Mouse (Mus musculus) Patski (cell line): ENCODE data around the gene Mrpl58. TPM values are rescaled to one million over a fixed set of nuclear protein-coding genes. Genes with fewer than 3 reads are reported as not detected.

Experiments
- ATAC-seq: fragments of 100-300 bp; one replicate; pipeline ENCODE4 v1.8.0; 2021
- CTCF ChIA-PET: fragments of 350-600 bp; sonication (Branson Sonifier 250); formaldehyde crosslinking; loops from one replicate; lab custom pipeline; 2022; ENCODE audit warnings: inconsistent platforms; lab: Charles Lee
- POLR2A ChIA-PET: fragments of 350-600 bp; sonication (Branson Sonifier 250); formaldehyde crosslinking; loops from one replicate; lab custom pipeline; 2022; ENCODE audit warnings: antibody characterized with exemption, inconsistent platforms; lab: Charles Lee
- DNase-seq: peaks from one replicate; pipeline ENCODE4 v3.0.0-alpha.2; 2011; ENCODE audit warnings: low read depth, low spot score
- H3K27me3 ChIP-seq: fragments of 371-371 bp; one replicate; pipeline ENCODE4 v1.5.1; 2021
- CTCF ChIP-seq: fragments of 100-300 bp; IDR thresholded peaks from one replicate; pipeline ENCODE4 v1.5.1; 2021
- in situ Hi-C: fragments of 300-500 bp; cut with MboI; formaldehyde crosslinking; loops from 3 replicates; pipeline ENCODE4 v1.11.1; 2018; ENCODE audit warnings: low pct_unique_long_range_greater_than_20kb, mixed read lengths
- polyA plus RNA-seq: library from polyadenylated mRNA; unstranded; gene quantifications from one replicate; pipeline ENCODE4 v1.2.3, GENCODE M21; 2021

Gene Mrpl58
- polyA plus RNA-seq, 1 experiment from 2014 or later, result 99.9 TPM

DNA sequence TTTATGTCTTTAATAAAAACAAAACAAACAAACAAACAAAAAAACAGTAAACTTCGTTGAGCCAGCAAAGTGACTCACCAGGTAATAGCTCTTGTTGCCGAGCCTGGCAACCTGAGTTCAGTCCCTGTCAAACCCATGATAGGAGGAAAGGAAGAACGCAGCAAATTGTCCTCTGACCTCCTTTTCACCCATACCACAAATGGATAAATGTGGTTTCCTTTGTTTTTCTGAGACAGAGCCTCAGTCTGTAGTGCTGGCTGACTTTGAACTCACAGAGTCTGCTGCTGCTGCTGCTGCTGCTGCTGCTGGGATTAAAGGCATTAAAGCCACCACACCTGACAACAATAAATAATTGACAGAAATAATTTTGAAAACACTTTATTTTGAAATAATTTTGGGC, 19.5 kb downstream of the Mrpl58 start:
- CTCF ChIA-PET, result no interaction called here
- TF ChIP-seq CTCF, result no peak
- in situ Hi-C loops, result no loop called here
- POLR2A ChIA-PET, result interaction anchor here (0.6 kb wide), 1 partner anchor 65 kb away, joined by 3 read pairs; no protein-coding TSS in a partner anchor
- H3K27me3 ChIP-seq, result no peaks in the 10 kb centered on the region
- ATAC-seq (no peak), DNase-seq (no peak)

- no peaks in the 10 kb centered on the region for H3K27me3 ChIP-seq
- no peak for ATAC-seq
- DNase-seq, result no peak
- TF ChIP-seq CTCF, result no peak
- CTCF ChIA-PET, result no interaction called here
- POLR2A ChIA-PET, result interaction anchor here (1.1 kb wide), 1 partner anchor 11 kb away, joined by 4 read pairs; no protein-coding TSS in a partner anchor
- in situ Hi-C loops, result no loop called here
These were observed 21.1 kb downstream of the Mrpl58 start for GRCm38 (mm10) chr11:115424666-115425065.

GRCm38 (mm10) chr11:115425671-115426070, 22.1 kb downstream of the Mrpl58 start:
- POLR2A ChIA-PET, result interaction anchor here (0.7 kb wide), 1 partner anchor 27 kb away, joined by 5 read pairs; no protein-coding TSS in a partner anchor
- H3K27me3 ChIP-seq, result no peaks in the 10 kb centered on the region
- DNase-seq (no peak), ATAC-seq (no peak)
- no peak for TF ChIP-seq CTCF
- in situ Hi-C loops, result no loop called here
- CTCF ChIA-PET, result interaction anchor here (1.6 to 3.6 kb wide), 5 partner anchors 35 to 49 kb away, joined by 3 to 14 read pairs (median 5); partner anchors contain the start of genes Armc7 and Slc16a5

GRCm38 (mm10) chr11:115427482-115428331, 24.2 kb downstream of the Mrpl58 start:
- ATAC-seq (no peak), DNase-seq (no peak)
- ChIA-PET CTCF (interaction anchor here (0.6 to 3.6 kb wide), 18 partner anchors 12 to 131 kb away, joined by 3 to 18 read pairs (median 4); partner anchors contain the start of gene Armc7), POLR2A (interaction anchor here (1.2 kb wide), 1 partner anchor 9 kb away, joined by 3 read pairs; no protein-coding TSS in a partner anchor)
- in situ Hi-C loops, result no loop called here
- TF ChIP-seq CTCF, result no peak
- no peaks in the 10 kb centered on the region for H3K27me3 ChIP-seq

DNA sequence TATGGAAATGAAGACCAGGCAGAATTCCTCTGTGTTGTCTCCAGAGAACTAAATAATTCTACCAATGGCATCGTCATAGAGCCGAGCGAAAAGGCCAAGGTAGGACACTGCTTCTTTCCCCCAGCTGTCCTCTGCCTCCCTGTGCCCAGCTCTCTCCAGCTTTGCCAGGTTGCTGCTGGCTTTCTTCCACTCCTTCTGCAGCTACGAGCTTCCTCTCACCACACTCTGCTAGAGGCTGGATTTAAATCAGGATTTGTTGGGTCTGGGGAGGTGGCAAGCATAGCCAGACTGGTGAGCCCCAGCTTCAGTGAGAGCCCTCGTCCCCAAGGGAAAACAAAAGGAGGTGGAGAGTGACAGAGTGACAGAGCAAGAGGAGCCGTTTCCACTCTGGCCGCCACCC, 25.8 kb downstream of the Mrpl58 start:
- TF ChIP-seq CTCF, result no peak

DNA sequence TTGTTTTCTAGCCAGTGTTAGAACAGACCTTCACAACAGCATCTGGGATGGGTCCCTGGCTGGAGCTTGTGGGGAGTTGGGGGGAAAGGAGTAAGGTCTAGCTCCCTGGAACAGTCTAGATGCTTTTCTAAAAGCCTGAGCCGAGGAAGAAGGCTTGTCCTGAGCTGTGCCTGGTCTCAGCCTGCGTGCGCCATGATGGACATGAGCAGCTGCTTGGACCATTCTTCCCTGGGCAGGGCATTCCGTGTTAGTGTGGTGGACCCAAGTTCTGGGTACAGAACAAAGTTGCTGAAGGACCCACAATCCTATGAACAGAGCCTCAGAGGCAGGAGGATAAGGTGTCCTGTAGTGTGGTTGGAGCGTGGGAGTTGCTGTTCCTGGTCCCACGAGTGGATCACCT, 27.0 kb downstream of the Mrpl58 start:
- ChIA-PET CTCF (no interaction called here), POLR2A (no interaction called here)
- no peak for ATAC-seq
- in situ Hi-C loops, result loop anchor here (5.0 kb wide), 1 partner anchor 42 kb away; no protein-coding TSS in a partner anchor
- no peak for DNase-seq
- H3K27me3 ChIP-seq, result no peaks in the 10 kb centered on the region
- TF ChIP-seq CTCF, result no peak

More for the DNA sequence above, 25.8 kb downstream of the Mrpl58 start:
- POLR2A ChIA-PET, result no interaction called here
- DNase-seq (no peak), ATAC-seq (no peak)
- in situ Hi-C loops, result no loop called here
- CTCF ChIA-PET, result interaction anchor here (1.5 kb wide), 1 partner anchor 42 kb away, joined by 5 read pairs; no protein-coding TSS in a partner anchor
- H3K27me3 ChIP-seq, result no peaks in the 10 kb centered on the region

- ChIA-PET CTCF (no interaction called here), POLR2A (no interaction called here)
- ATAC-seq, result no peak
- no peaks in the 10 kb centered on the region for H3K27me3 ChIP-seq
- no peak for DNase-seq
- TF ChIP-seq CTCF, result no peak
- in situ Hi-C loops, result loop anchor here (5.0 kb wide), 1 partner anchor 39 kb away; no protein-coding TSS in a partner anchor
These were observed 29.3 kb downstream of the Mrpl58 start for GRCm38 (mm10) chr11:115432814-115433213.

GRCm38 (mm10) chr11:115433342-115433741, 29.8 kb downstream of the Mrpl58 start:
- TF ChIP-seq CTCF, result no peak
- no peak for DNase-seq
- ChIA-PET CTCF (no interaction called here), POLR2A (no interaction called here)
- H3K27me3 ChIP-seq, result no peaks in the 10 kb centered on the region
- in situ Hi-C loops, result loop anchor here (5.0 kb wide), 1 partner anchor 39 kb away; no protein-coding TSS in a partner anchor
- ATAC-seq, result no peak

GRCm38 (mm10) chr11:115435596-115436337, 32.2 kb downstream of the Mrpl58 start:
- no peak for ATAC-seq
- TF ChIP-seq CTCF, result no peak
- H3K27me3 ChIP-seq, result no peaks in the 10 kb centered on the region
- in situ Hi-C loops, result no loop called here
- no peak for DNase-seq
- POLR2A ChIA-PET, result no interaction called here
- CTCF ChIA-PET, result interaction anchor here (0.8 kb wide), 1 partner anchor 8 kb away, joined by 3 read pairs; no protein-coding TSS in a partner anchor

DNA sequence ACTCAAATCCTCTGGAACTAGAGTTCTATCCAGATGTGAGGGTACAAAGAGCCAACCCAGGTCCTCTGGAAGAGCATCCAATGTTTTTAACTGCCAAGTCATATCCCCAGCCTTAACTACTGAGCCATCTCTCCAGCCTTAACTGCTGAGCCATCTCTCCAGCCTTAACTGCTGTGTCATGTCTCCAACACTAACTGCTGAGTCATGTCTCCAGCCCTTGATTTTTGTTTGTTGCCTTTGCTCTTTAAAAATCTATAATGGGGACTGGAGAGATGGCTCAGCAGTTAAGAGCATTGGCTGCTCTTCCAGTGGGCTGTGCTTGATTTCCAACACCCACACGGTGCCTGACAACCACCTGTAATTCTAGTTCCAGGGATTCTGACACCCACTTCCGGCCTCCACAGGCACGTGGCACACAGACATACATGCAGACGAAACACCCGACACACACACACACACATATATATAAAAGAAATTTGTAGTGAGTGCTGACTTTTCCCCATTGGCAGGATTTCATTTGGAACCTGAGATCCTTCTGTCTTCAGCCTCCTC, 34.1 kb downstream of the Mrpl58 start:
- POLR2A ChIA-PET, result interaction anchor here (0.6 kb wide), 1 partner anchor 19 kb away, joined by 3 read pairs; no protein-coding TSS in a partner anchor

More for the DNA sequence above, 34.1 kb downstream of the Mrpl58 start:
- DNase-seq (no peak), ATAC-seq (no peak)
- in situ Hi-C loops, result no loop called here
- TF ChIP-seq CTCF, result no peak
- CTCF ChIA-PET, result no interaction called here
- no peaks in the 10 kb centered on the region for H3K27me3 ChIP-seq
